Mouse (Mus musculus) cerebellum, postnatal 36 days (tissue): Measurements from ENCODE around the gene Rin2.

Source experiments
- DNase-seq, 2 experiments: peaks; one replicate each; pipeline ENCODE4 v3.0.0; 2021 to 2022; ENCODE audit warnings: mixed read lengths in 2 of 2

Gene Rin2

DNA sequence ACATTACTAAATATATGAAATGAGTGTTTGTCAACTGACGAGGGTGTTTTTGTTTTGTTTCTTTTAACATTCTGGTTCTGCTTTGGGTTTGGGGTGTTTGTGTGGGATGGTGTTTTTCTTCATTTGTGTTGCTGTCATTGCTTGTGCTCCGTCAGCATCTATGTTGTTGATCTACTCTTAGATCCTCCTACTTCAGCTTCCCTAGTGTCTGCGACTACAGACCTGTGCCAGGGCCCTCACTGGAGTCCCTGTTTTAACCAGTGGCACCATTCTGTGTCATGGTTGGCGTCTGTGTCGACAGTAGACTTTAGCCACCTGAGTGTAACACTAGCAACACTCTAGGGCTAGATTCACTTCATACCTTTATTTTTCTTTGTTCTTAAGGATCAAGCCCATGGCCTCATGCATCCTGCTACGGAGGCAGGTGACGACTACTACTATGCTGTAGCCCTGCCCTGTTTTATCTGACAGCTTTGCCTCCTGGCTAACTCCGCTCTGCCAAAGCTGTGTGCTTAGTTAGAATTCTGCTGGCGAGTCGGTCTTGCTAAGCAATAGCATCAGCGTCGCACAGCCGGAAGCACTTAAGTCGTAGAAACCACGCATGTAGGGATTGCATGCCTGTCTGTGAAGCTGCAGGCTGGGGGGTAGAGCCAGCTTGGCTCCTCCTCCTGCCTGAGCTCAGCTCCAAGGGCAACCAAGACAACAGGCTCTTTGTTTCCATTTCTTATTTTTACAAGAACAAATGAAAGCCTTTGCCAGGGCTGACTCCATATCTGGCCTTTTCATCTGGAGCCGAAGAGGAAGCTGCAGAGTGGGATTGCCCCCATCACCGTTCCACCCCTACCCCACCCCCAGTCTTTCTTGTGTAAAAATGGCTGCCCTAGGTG is 157.2 kb downstream of the Rin2 start:
- peak in 1 of 2 experiments; percentile 7 for DNase-seq

DNA sequence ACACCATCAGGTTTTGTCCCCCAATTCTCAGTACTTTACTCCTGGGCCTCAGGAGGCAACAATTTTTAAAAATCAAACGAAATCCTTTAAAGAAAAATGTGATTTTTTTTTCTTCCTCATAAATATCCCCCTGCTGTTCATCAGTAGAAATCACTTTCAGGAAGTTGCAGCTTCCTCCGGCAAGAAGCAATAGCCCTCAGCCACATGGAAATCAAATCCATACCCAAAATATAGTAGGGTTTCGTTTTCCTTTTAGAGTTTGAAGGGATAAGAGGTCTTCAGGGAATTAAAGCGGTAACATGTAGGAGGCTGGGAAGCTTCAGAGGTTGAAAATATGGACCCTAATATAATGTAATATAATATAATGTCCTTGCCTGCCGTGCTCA is 157.8 kb downstream of the Rin2 start:
- no peak for DNase-seq

GRCm38 (mm10) chr2:145833341-145833740 is 158.3 kb downstream of the Rin2 start:
- DNase-seq, result no peak

GRCm38 (mm10) chr2:145835920-145836319 is 160.9 kb downstream of the Rin2 start:
- DNase-seq, result no peak

DNA sequence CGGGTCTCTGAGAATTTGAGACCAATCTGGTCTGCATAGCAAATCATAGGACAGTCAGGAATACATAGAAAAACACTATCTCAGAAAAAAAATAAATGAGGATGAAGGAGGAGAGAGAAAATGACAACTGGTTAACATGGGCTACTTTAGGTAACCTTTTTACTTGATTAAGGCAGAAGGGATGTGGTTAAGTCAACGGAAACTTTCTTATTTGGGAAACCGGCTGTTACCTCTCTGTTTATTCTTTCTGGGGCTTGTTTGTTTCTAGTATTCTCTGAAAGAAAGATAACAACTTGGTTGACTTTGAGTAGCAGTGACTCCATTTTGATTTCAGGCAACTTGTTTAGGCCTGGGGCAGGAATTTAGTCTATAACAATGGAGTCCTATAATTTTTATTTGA is 163.7 kb downstream of the Rin2 start:
- DNase-seq, result no peak

- DNase-seq, result no peak
Observed at GRCm38 (mm10) chr2:145839565-145840315, 164.7 kb downstream of the Rin2 start.

- DNase-seq, result no peak
Observed at GRCm38 (mm10) chr2:145840320-145840719, 165.3 kb downstream of the Rin2 start.

GRCm38 (mm10) chr2:145840910-145841870 is 166.2 kb downstream of the Rin2 start:
- DNase-seq, result no peak

DNA sequence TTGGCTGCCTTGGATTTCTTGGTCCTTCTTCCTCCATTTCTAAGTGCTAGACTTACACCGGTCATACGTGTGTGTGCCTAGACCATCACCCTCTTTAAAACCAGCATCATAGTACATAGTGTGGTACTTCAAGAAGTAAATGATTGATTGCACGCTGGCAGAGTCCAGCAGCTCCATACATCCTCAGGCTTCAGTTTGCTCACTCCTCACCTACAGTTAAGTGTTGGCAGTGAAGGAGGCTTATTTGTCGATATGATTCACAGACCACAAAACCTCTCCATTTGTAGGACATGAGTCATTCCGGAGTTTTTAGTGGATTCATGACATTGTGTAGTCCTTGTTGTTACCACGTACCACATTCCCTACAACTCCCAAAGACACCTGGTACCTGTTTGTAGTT is 168.3 kb downstream of the Rin2 start:
- DNase-seq, result no peak

DNA sequence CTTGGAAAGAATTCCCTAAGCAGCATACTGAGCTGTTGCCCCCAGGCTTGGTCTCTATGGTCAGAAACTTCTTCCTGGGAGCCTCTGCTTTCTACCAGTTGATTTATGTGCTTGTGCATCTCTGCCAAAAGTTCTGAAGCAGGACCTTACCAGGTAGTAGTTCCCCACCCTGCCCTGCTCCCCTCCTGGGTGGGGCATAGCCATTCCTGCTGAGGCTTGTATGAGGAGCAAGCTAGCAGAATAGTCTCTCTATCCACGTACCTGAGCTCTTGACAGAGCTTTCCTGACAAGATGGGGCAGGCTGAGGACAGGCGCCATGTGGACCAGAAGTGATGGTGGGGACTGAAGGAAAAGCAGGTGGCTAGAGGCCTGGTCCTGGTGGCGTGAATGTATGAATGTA is 171.6 kb downstream of the Rin2 start:
- DNase-seq, result no peak

GRCm38 (mm10) chr2:145849170-145849905 is 174.3 kb downstream of the Rin2 start:
- DNase-seq, result no peak

GRCm38 (mm10) chr2:145850779-145851178 is 175.8 kb downstream of the Rin2 start:
- no peak for DNase-seq

DNA sequence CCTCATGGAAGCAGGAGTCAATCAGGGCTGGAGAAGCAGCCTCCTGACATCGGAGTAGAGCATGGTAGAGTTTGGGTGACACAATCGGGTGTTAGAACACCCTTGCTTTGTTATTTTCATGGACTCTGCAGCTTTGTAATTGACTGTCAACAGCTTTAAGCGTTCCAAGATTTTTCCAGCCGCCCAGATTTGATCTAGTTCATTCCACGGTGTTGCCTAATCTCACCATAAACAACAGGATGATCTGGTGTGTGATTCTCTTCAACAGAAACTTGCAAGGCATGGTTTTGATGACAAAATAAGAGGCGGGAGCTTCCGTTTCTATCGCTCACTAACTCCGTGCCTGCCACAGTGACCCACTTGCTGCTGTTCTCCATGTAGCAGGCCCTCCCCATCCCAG is 180.8 kb downstream of the Rin2 start:
- no peak for DNase-seq

DNA sequence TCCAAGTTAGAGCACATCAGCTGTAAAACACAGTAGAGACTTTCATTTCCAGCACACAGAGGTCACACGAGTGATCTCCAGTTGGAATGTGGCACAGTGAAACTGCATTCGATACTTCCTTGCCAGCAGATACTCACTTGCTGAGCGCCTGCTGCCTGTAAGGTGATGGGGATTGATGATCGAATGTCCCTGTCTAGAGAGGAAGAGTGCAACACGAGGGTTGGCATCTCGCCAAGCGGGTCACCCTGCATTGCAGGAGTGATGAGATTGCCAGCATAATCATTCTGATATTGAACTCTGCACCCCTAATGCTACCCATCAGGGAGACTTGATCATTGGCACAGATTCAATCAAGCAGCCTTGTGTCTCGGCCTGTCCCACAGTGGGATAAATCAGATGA is 182.8 kb downstream of the Rin2 start:
- DNase-seq, result peak in 1 of 2 experiments; percentile 26

- DNase-seq, result peak; percentile 35 to 36
Observed at GRCm38 (mm10) chr2:145859442-145859931, 184.5 kb downstream of the Rin2 start.

DNA sequence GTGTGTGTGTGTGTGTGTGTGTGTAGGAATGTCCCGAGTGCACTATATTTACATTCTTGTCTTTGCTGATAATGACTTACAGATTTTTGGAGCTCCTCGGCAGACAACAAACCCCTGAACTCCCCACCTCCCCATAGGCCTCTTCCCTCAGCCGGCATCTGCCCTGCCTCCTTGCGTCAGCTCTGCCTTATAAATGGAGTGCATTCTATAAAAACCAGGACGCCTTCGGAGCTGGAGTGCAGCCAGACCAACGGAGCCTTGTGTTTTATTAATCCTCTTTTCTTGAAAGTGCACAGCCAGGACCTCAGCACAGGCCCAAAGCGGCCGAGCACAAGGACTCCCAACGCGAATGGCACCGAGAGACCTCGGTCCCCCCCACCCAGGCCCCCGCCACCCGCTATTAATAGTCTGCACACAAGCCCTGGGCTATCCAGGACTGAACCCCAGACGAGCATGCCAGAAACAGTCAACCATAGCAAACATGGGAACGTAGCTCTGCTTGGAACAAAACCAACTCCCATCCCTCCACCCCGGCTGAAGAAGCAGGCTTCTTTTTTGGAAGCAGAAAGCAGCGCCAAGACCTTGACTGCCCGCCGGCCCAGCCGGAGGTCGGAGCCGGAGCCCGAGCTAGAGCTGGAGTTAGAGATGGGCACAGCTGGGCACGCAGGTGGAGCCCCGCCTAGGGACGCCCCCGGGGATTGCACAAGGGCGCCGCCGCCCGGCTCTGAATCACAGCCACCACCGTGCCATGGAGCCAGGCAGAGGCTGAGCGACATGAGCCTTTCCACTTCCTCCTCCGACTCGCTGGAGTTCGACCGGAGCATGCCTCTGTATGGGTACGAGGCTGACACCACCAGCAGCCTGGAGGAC is 185.2 kb downstream of the Rin2 start:
- DNase-seq, result peak; percentile 76 to 79

- DNase-seq, result no peak
Observed at GRCm38 (mm10) chr2:145861193-145862123, 186.4 kb downstream of the Rin2 start.

DNA sequence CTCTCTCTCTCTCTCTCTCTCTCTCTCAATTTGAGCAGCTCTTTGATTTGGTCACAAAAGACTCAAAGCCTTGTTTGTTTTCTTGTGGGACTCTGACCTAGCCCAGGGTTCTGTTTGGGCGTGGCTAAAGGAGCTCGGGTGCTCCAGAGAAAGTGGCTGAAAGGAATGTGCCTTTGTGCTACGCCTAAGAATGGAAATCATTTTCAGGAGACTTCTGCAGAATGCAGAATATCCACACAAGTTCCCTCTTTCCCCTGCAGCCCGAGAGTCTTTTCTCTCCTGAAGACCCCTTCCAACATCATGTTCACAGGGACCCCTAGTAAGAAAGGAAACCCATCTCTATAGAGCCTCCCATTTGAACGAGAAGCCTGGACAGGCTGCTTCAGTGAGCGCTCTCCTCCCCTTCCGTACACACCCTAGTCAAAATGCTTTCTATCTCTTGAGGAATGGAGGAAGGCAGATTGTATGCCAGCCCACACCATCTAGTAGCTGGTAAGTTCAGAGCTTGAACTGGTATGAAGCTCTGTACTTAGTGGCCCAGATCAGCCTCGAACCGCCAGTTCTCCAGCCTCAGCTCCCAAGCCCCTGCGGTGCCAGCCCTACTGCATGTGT is 187.3 kb downstream of the Rin2 start:
- no peak for DNase-seq

- no peak for DNase-seq
Observed at GRCm38 (mm10) chr2:145865344-145865743, 190.3 kb downstream of the Rin2 start.
